Mouse (Mus musculus) spleen, adult 2 months (tissue): ENCODE results near the gene Nkx2-5.

Experiments used
- CTCF ChIP-seq: fragments of 200-500 bp; IDR thresholded peaks from 2 replicates; pipeline ENCODE4 v1.5.1; 2011; ENCODE audit warnings: mild to moderate bottlenecking, inconsistent platforms; ENCODE audit not compliant: insufficient read depth, insufficient read length, insufficient replicate concordance; ENCODE audit errors: extremely low read depth
- POLR2A ChIP-seq: fragments of 200-500 bp; IDR thresholded peaks from 2 replicates; pipeline ENCODE4 v1.6.1; 2011; ENCODE audit warnings: low read depth, low read length, inconsistent platforms

DNA sequence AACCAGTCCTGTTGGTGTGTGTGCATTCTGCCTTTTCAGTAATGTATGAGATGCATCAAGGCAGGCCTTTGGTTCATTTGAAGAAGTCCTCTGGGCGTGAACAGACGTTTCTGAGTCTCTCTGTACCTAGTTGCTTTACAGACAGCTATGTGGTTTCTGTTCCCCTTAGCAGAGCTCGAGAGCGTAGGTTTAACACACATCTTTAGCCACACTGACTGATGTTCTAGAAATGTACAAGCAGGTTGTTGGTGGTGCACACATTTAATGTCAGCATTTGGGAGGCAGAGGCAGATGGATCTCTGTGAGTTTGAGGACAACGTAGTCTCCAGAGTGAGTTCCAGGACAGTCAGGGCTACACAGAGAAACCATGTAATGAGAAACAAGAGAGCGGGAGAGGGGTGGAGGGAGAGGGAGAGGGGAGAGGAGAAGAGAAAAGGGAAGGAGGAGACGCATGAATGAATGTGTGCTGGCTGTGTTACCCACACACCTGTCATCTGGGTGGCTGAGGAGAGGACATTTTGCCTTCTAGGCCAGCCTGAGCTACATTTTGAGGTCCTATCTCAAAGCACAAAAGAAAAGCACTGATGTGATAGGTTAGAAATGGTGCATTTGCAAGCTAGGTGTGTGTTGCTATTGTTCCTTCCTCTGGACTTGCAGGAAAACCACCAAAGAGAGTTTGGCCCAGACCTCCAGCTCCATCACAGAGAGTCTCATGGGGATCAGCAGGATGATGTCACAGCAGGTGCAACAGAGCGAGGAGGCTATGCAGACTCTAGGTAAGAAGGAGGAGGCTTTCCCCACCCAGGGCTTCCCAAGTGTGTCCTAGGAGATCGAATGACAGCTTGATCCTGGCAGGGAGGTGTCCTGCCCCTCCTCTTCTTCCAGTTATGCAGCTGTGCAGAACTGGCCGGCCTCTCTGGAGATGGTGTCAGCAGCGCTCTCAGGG lies 54.3 kb downstream of the Nkx2-5 start:
- no peak for TF ChIP-seq CTCF
- TF ChIP-seq POLR2A = no peak
